Mouse (Mus musculus): ENCODE measurements around the gene Pon2.

DNA sequence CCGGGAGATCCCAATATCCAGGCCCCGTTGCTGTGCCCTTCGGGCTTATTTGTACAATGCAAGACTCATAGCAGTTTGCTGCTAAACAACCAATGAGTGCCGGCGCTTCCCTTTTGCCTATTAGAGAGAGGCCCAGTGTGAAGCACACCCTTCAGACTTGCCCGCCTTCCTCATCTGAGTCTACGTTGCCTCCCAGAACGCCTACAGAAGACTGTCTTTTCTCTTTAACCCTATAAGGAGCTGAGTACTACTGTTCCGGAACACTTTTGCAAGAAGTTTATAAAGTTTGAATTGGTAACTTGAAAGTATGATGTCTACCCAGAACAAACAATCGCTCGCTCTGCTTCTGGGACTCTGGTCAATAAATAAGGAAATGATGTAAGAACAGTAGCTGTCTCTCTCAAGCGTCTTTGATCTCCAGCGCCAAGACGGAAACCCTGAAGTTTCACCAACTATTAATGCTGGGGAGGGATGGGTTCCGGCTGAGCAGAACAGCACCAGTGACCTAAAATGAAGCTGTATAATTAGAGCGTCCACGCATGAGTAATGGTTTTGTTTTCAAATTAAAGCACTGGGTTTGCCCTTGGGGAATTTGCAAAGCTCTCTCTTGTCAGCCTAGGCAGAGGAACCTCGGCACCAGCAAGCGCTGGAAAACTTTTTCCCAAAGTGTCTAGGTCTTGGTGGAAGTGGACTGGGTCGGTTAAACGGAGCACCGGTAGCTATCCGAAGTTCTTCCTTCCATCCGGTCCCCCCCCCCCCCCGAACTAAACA lies 749 bp downstream of the Pon2 start:
- no peak for TF ChIP-seq CTCF (IDR thresholded peaks at IDR 0.05)
- peak; percentile 64; the same call in 1 of the 2 replicates for TF ChIP-seq EP300 (IDR thresholded peaks at IDR 0.05)

Data from lung, postnatal 0 days (tissue).